Mouse (Mus musculus): ENCODE results near the gene 5730522E02Rik.

Gene 5730522E02Rik

GRCm38 (mm10) chr11:26128385-26128784, 82.2 kb downstream of the 5730522E02Rik start:
- DNase-seq (ENCODE audit: low spot score in 2 of 2), result no peak

- no peak for DNase-seq (ENCODE audit: low spot score in 2 of 2)
Measured at GRCm38 (mm10) chr11:26125923-26126322, 84.6 kb downstream of the 5730522E02Rik start.

GRCm38 (mm10) chr11:26120781-26121557, 89.6 kb downstream of the 5730522E02Rik start:
- no peak for DNase-seq (ENCODE audit: low spot score in 2 of 2)

- no peak for DNase-seq (ENCODE audit: low spot score in 2 of 2)
Measured at GRCm38 (mm10) chr11:26117651-26118050, 92.9 kb downstream of the 5730522E02Rik start.

- no peak for DNase-seq (ENCODE audit: low spot score in 2 of 2)
Measured at GRCm38 (mm10) chr11:26112206-26112605, 98.4 kb downstream of the 5730522E02Rik start.

- DNase-seq (ENCODE audit: low spot score in 2 of 2), result no peak
Measured at GRCm38 (mm10) chr11:26108647-26109046, 101.9 kb downstream of the 5730522E02Rik start.

- DNase-seq (ENCODE audit: low spot score in 2 of 2), result no peak
Measured at GRCm38 (mm10) chr11:26104680-26105079, 105.9 kb downstream of the 5730522E02Rik start.

GRCm38 (mm10) chr11:26103698-26104097, 106.9 kb downstream of the 5730522E02Rik start:
- DNase-seq (ENCODE audit: low spot score in 2 of 2), result no peak

- no peak for DNase-seq (ENCODE audit: low spot score in 2 of 2)
Measured at GRCm38 (mm10) chr11:26102878-26103277, 107.7 kb downstream of the 5730522E02Rik start.

- DNase-seq (ENCODE audit: low spot score in 2 of 2), result no peak
Measured at GRCm38 (mm10) chr11:26100077-26100476, 110.5 kb downstream of the 5730522E02Rik start.

- no peak for DNase-seq (ENCODE audit: low spot score in 2 of 2)
Measured at GRCm38 (mm10) chr11:26098933-26099332, 111.6 kb downstream of the 5730522E02Rik start.

GRCm38 (mm10) chr11:26096095-26096494, 114.5 kb downstream of the 5730522E02Rik start:
- no peak for DNase-seq (ENCODE audit: low spot score in 2 of 2)

- DNase-seq (ENCODE audit: low spot score in 2 of 2), result no peak
Measured at GRCm38 (mm10) chr11:26088993-26089392, 121.6 kb downstream of the 5730522E02Rik start.

- no peak for DNase-seq (ENCODE audit: low spot score in 2 of 2)
Measured at GRCm38 (mm10) chr11:26086679-26087078, 123.9 kb downstream of the 5730522E02Rik start.

GRCm38 (mm10) chr11:26085380-26086035, 125.1 kb downstream of the 5730522E02Rik start:
- no peak for DNase-seq (ENCODE audit: low spot score in 2 of 2)

GRCm38 (mm10) chr11:26076335-26076734, 134.2 kb downstream of the 5730522E02Rik start:
- no peak for DNase-seq (ENCODE audit: low spot score in 2 of 2)

GRCm38 (mm10) chr11:26075536-26075935, 135.0 kb downstream of the 5730522E02Rik start:
- no peak for DNase-seq (ENCODE audit: low spot score in 2 of 2)

GRCm38 (mm10) chr11:26073638-26074294, 136.8 kb downstream of the 5730522E02Rik start:
- DNase-seq (ENCODE audit: low spot score in 2 of 2), result peak; percentile 42 to 49

- DNase-seq (ENCODE audit: low spot score in 2 of 2), result no peak
Measured at GRCm38 (mm10) chr11:26072101-26072500, 138.5 kb downstream of the 5730522E02Rik start.

- DNase-seq (ENCODE audit: low spot score in 2 of 2), result no peak
Measured at GRCm38 (mm10) chr11:26063252-26063651, 147.3 kb downstream of the 5730522E02Rik start.

- no peak for DNase-seq (ENCODE audit: low spot score in 2 of 2)
Measured at GRCm38 (mm10) chr11:26061471-26062137, 149.0 kb downstream of the 5730522E02Rik start.

GRCm38 (mm10) chr11:26013527-26013926, 197.0 kb downstream of the 5730522E02Rik start:
- no peak for DNase-seq (ENCODE audit: low spot score in 2 of 2)
